Mouse (Mus musculus) intestine, embryonic 14.5 days (tissue): ENCODE results near the gene Dnaja4. TPM values are rescaled to one million over a fixed set of nuclear protein-coding genes. Genes with fewer than 3 reads are reported as not detected.

Experiments
- ATAC-seq: fragments of 200-750 bp; cut with Nextera tagmentation; replicated peaks from 2 replicates; pipeline ENCODE4 v1.8.0; 2017; ENCODE audit warnings: low read depth, moderate number of reproducible peaks, moderate TSS enrichment, moderate library complexity; ENCODE audit not compliant: low FRiP score, low TSS enrichment
- DNase-seq: peaks from one replicate; pipeline ENCODE4 v3.0.0-alpha.2; 2018; ENCODE audit warnings: low spot score
- H3K27ac ChIP-seq: fragments of 300-500 bp; sonication (generic); 2 replicates; pipeline ENCODE4 v1.5.1; 2014; ENCODE audit warnings: low read depth, mild to moderate bottlenecking, control low read depth
- H3K27me3 ChIP-seq: fragments of 300-500 bp; sonication (generic); replicated peaks from 2 replicates; pipeline ENCODE4 v1.6.1; 2014; ENCODE audit warnings: low read length, control low read depth; ENCODE audit not compliant: control insufficient read depth, insufficient read depth
- H3K36me3 ChIP-seq: fragments of 300-500 bp; sonication (generic); 2 replicates; pipeline ENCODE4 v1.6.1; 2014; ENCODE audit warnings: low read length, control low read depth; ENCODE audit not compliant: control insufficient read depth, insufficient read depth
- H3K4me1 ChIP-seq: fragments of 300-500 bp; sonication (generic); replicated peaks from 2 replicates; pipeline ENCODE4 v1.6.1; 2014; ENCODE audit warnings: low read length, control low read depth, mixed read lengths; ENCODE audit not compliant: control insufficient read depth, insufficient read depth
- H3K4me2 ChIP-seq: fragments of 300-500 bp; sonication (generic); 2 replicates; pipeline ENCODE4 v1.6.1; 2014; ENCODE audit warnings: low read length
- H3K4me3 ChIP-seq: fragments of 300-500 bp; sonication (generic); 2 replicates; pipeline ENCODE4 v1.5.1; 2014; ENCODE audit warnings: low read depth, low read length, control low read depth, mixed read lengths
- H3K9ac ChIP-seq: fragments of 300-500 bp; sonication (generic); 2 replicates; pipeline ENCODE4 v1.6.1; 2014; ENCODE audit warnings: mild to moderate bottlenecking, low read length
- H3K9me3 ChIP-seq: fragments of 300-500 bp; sonication (generic); 2 replicates; pipeline ENCODE4 v1.6.1; 2016; ENCODE audit warnings: low read length, control low read depth; ENCODE audit not compliant: control insufficient read depth
- WGBS: fragments of 180-500 bp; shearing (Covaris S2); extraction: QIAGEN DNeasy Blood & Tissue Kit; methylation state at CpG from one replicate; pipeline ENCODE4 v1.1.7; 2014; 5-methylcytosine and 5-hydroxymethylcytosine counted together
- microRNA-seq: library from miRNA; unstranded; fragments of <30 nt; microRNA quantifications from one replicate; pipeline ENCODE4, GENCODE M21; 2016
- polyA plus RNA-seq: library from polyadenylated mRNA; unstranded; fragments of >200 nt; fragmentation: Nextera tagmentation; extraction: Ambion mirVana; gene quantifications from 2 replicates; pipeline ENCODE4 v1.2.1, GENCODE M21; 2014

The Dnaja4 gene
- polyA plus RNA-seq, 1 experiment from 2014 or later: 5.0 TPM

DNA sequence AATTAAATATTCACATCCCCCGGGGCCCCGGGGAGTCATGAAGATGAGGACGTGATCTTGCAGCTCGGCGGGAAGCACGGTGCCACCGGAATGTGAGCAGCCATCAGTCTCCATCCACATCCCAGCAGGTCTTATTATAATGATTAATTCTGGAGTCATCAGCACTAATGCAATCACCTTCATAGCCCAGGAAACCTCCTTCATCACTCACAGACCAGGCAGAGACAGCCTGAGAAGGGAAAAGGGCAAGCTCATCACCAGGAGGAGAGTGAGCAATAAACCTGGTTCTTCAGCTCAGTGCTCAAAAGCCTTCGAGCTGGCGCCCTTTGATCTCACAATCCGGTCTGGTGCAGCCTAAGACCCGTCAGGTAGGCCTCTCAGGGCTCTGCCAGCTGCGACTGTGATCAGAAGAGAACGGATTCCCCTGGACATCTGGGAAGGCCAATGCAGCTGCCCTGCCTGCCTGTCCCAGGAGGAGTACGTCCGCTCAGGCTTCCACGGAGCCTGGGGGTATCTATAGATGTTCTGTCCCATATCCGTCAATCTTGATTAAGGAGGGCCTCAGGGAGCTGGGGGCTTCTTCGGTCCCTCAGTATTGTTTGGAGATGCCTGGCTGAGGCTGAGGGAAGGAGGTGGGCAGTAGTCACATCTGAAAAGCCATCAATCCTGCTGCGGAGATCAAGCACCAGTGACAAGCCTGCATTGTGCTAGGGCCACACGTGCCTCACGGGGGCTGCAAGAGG is 53.7 kb downstream of the Dnaja4 start:
- Histone ChIP-seq H3K4me3 (no peak overlapping the region), H3K4me1 (no peaks in the 10 kb centered on the region), H3K27me3 (0 out of 2 replicates have a peak, but pooled peaks cover 4% of the 10 kb centered on the region), H3K36me3 (no peaks in the 10 kb centered on the region), H3K4me2 (no peak overlapping the region), H3K27ac (no peak overlapping the region), H3K9ac (no peak overlapping the region), H3K9me3 (no peaks in the 10 kb centered on the region)
- WGBS: 33% methylated on average over 21 of the region's 21 CpGs
- ATAC-seq (no peak), DNase-seq (no peak)

GRCm38 (mm10) chr9:54752944-54753295 is 54.2 kb downstream of the Dnaja4 start:
- Histone ChIP-seq H3K27me3 (0 out of 2 replicates have a peak, but pooled peaks cover 4% of the 10 kb centered on the region), H3K27ac (no peak overlapping the region), H3K9ac (no peak overlapping the region), H3K4me1 (no peaks in the 10 kb centered on the region), H3K4me2 (no peak overlapping the region), H3K9me3 (no peaks in the 10 kb centered on the region), H3K36me3 (no peaks in the 10 kb centered on the region), H3K4me3 (no peak overlapping the region)
- 42% methylated on average over 11 of the region's 11 CpGs for WGBS
- DNase-seq (no peak), ATAC-seq (no peak)

- Histone ChIP-seq H3K27me3 (peaks cover 27% of the 10 kb centered on the region), H3K9me3 (no peaks in the 10 kb centered on the region), H3K4me1 (0 out of 2 replicates have a peak, but pooled peaks cover 4% of the 10 kb centered on the region), H3K27ac (no peak overlapping the region), H3K36me3 (no peaks in the 10 kb centered on the region), H3K4me2 (no peak overlapping the region), H3K4me3 (no peak overlapping the region), H3K9ac (no peak overlapping the region)
- WGBS: 38% methylated on average over 6 of the region's 6 CpGs
- no peak for DNase-seq
- no peak for ATAC-seq
Measured at GRCm38 (mm10) chr9:54759592-54759991, 60.9 kb downstream of the Dnaja4 start.

- ATAC-seq (no peak), DNase-seq (no peak)
- Histone ChIP-seq H3K9ac (no peak overlapping the region), H3K4me2 (peak overlapping the region; percentile 69), H3K27me3 (peaks cover 71% of the 10 kb centered on the region), H3K4me1 (peaks cover 18% of the 10 kb centered on the region; the same call in 1 of the 2 replicates), H3K36me3 (no peaks in the 10 kb centered on the region), H3K27ac (no peak overlapping the region), H3K9me3 (no peaks in the 10 kb centered on the region), H3K4me3 (peak overlapping the region; percentile 39)
- WGBS: 24% methylated on average over 12 of the region's 12 CpGs
Measured at GRCm38 (mm10) chr9:54764091-54764490, 65.4 kb downstream of the Dnaja4 start.

GRCm38 (mm10) chr9:54764561-54765217 is 66.0 kb downstream of the Dnaja4 start, which contains the start of gene Crabp1:
TSS of gene Crabp1 (plus strand) at chr9:54764748.
- no peak for ATAC-seq
- Histone ChIP-seq H3K27me3 (peaks cover 71% of the 10 kb centered on the region), H3K4me1 (peaks cover 18% of the 10 kb centered on the region; the same call in 1 of the 2 replicates), H3K9ac (0 out of 2 replicates have a peak within 1 kb of the TSS, but pooled peaks have one; percentile 20), H3K4me3 (peak within 1 kb of the TSS; percentile 39), H3K36me3 (no peaks in the 10 kb centered on the region), H3K27ac (no peak within 1 kb of the TSS), H3K4me2 (peak within 1 kb of the TSS; percentile 69), H3K9me3 (no peaks in the 10 kb centered on the region)
- no peak for DNase-seq
- under 1% methylated on average over 44 of the region's 45 CpGs for WGBS

DNA sequence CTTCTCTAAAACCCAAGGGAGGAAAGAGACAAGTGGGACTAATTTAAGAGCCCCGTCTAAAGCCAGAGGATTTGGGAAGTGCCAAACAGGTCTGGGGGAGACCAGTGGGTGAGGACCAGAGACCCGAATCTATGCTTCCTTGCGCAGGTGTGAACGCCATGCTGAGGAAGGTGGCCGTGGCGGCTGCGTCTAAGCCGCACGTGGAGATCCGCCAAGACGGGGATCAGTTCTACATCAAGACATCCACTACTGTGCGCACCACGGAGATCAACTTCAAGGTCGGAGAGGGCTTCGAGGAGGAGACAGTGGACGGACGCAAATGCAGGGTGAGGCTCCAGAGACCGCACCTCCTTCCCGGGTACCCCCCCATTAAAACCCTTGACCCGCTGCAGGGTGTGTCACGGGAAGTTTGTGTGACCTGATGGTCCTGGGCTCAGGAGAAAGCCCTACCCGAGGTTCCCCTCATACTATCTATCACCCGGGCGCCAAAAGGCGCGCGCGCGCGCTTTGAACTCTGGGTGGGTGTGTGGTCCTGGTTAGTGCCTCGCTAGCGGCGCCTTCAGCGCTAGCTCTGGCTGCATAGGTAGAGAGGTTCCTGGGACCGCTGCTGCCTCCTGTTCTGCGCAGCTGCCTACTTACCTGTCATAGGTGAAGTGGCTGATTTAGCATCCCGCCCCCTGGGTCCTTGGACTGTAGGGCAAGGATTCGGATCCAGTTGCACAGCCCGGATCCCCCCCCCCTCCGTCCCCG is 66.8 kb downstream of the Dnaja4 start:
- Histone ChIP-seq H3K36me3 (no peaks in the 10 kb centered on the region), H3K9me3 (no peaks in the 10 kb centered on the region), H3K27me3 (peaks cover 71% of the 10 kb centered on the region), H3K4me1 (peaks cover 18% of the 10 kb centered on the region; the same call in 1 of the 2 replicates), H3K4me3 (peak overlapping the region; percentile 39), H3K27ac (no peak overlapping the region), H3K4me2 (peak overlapping the region; percentile 69), H3K9ac (no peak overlapping the region)
- peak; percentile 69 for DNase-seq
- ATAC-seq: 0 out of 2 replicates have a peak, but pooled peaks have one; percentile 40
- WGBS: under 1% methylated on average over 41 of the region's 41 CpGs

Small RNAs within 50 kb of the gene (microRNA-seq; reads per million reads assigned to microRNA genes)
- gene Mir5710: not detected

Other genes starting within 250 kb of the Dnaja4 start
- 5.2 and 6.1 TPM in 2 replicates for gene Dmxl2, start 197.2 kb upstream of the Dnaja4 start, polyA plus RNA-seq
- gene Sh2d7, start 159.9 kb upstream of the Dnaja4 start, polyA plus RNA-seq: not detected in 2 replicates
- 15.3 and 19.3 TPM in 2 replicates for gene Cib2, start 138.7 kb upstream of the Dnaja4 start, polyA plus RNA-seq
- gene Idh3a, start 112.5 kb upstream of the Dnaja4 start, polyA plus RNA-seq: 178 and 181 TPM in 2 replicates
- 0.22 and 0.38 TPM in 2 replicates for gene Acsbg1, start 37.0 kb upstream of the Dnaja4 start, polyA plus RNA-seq
- gene Wdr61, start 35.6 kb downstream of the Dnaja4 start, polyA plus RNA-seq: 162 and 170 TPM in 2 replicates
- 15.9 and 22.6 TPM in 2 replicates for gene Crabp1, start 65.9 kb downstream of the Dnaja4 start, polyA plus RNA-seq
- 39.4 and 46.0 TPM in 2 replicates for gene Ireb2, start 164.9 kb downstream of the Dnaja4 start, polyA plus RNA-seq
- 3.8 and 3.9 TPM in 2 replicates for gene Hykk, start 218.4 kb downstream of the Dnaja4 start, polyA plus RNA-seq